Mouse (Mus musculus): ENCODE results near the gene Gm21973. TPM values are rescaled to one million over a fixed set of nuclear protein-coding genes. Genes with fewer than 3 reads are reported as not detected.

The Gm21973 gene
- not detected in 2 replicates for polyA plus RNA-seq (2015; fragmentation: Nextera tagmentation; extraction: Ambion mirVana)

- H3K9me3 ChIP-seq = no peaks in the 10 kb centered on the region
- H3K27ac ChIP-seq = no peak within 1 kb of the TSS
- ATAC-seq (ENCODE audit: borderline replicate concordance, extremely low read depth, low FRiP score, low TSS enrichment) = no peak
- H3K4me3 ChIP-seq = no peak within 1 kb of the TSS
- H3K4me1 ChIP-seq = no peaks in the 10 kb centered on the region
- no peak within 1 kb of the TSS for H3K4me2 ChIP-seq
- no peaks in the 10 kb centered on the region for H3K27me3 ChIP-seq
- H3K36me3 ChIP-seq = no peaks in the 10 kb centered on the region
- no peak within 1 kb of the TSS for H3K9ac ChIP-seq
- 84% methylated on average over 2 of the region's 2 CpGs for WGBS
Observed at GRCm38 (mm10) chr15:10325080-10325479, at the start of gene Gm21973. Gm21973 (plus strand) TSS chr15:10325380.

GRCm38 (mm10) chr15:10276386-10276785 lies 48.8 kb upstream of the Gm21973 start:
- H3K27me3 ChIP-seq = no peaks in the 10 kb centered on the region
- no peak overlapping the region for H3K27ac ChIP-seq
- ATAC-seq (ENCODE audit: borderline replicate concordance, extremely low read depth, low FRiP score, low TSS enrichment) = no peak
- H3K4me2 ChIP-seq = no peak overlapping the region
- H3K9me3 ChIP-seq = no peaks in the 10 kb centered on the region
- no peaks in the 10 kb centered on the region for H3K36me3 ChIP-seq
- H3K4me1 ChIP-seq = no peaks in the 10 kb centered on the region
- H3K9ac ChIP-seq = no peak overlapping the region
- no peak overlapping the region for H3K4me3 ChIP-seq

DNA sequence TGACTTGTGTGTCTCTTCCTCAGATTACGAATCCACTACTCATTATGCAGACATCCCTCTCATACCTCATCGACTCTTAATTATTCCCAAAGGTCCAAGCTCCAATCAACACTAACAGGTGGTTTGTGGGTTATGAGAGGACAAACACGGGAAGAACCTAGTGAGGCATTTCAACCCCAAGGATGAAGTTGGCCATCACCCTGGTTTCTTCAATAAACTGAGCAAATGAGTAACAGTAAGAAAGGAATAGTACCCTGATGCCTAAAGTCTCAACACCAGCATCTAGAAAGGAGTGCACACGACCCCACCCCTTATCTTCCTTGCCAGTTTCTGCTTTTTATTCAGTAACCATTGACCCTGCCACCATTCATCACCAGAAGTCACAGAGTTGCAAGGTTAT lies 47.7 kb upstream of the Gm21973 start:
- Histone ChIP-seq H3K9ac (no peak overlapping the region), H3K27ac (no peak overlapping the region), H3K4me3 (no peak overlapping the region), H3K9me3 (no peaks in the 10 kb centered on the region), H3K4me2 (no peak overlapping the region), H3K4me1 (no peaks in the 10 kb centered on the region), H3K27me3 (no peaks in the 10 kb centered on the region), H3K36me3 (no peaks in the 10 kb centered on the region)
- no peak for ATAC-seq (ENCODE audit: borderline replicate concordance, extremely low read depth, low FRiP score, low TSS enrichment)
- WGBS = 63% methylated on average over 4 of the region's 4 CpGs

DNA sequence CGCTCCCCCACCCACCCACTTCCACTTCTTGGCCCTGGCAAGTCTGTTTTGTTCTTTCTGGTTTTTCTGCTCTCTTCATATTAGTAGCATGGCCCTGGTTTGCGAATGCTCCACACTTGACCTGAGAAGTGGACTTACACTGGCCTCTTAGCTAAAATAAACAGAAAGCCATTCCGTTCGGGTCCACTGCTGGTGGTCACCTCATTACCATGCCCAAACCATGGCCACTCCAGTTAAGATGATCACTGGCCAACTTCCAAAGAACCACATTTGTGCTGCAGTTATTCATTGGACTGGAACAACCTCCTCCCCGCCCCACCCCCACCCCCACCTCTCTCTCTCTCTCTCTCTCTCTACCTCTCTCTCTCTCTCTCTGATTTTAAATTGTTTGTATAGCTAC lies 43.6 kb upstream of the Gm21973 start:
- no peak for ATAC-seq (ENCODE audit: borderline replicate concordance, extremely low read depth, low FRiP score, low TSS enrichment)

GRCm38 (mm10) chr15:10283661-10284060 lies 41.5 kb upstream of the Gm21973 start:
- H3K27ac ChIP-seq = no peak overlapping the region
- ATAC-seq (ENCODE audit: borderline replicate concordance, extremely low read depth, low FRiP score, low TSS enrichment) = no peak
- H3K9ac ChIP-seq = no peak overlapping the region
- no peaks in the 10 kb centered on the region for H3K27me3 ChIP-seq
- no peaks in the 10 kb centered on the region for H3K36me3 ChIP-seq
- no peaks in the 10 kb centered on the region for H3K9me3 ChIP-seq
- no peak overlapping the region for H3K4me3 ChIP-seq
- no peaks in the 10 kb centered on the region for H3K4me1 ChIP-seq
- no peak overlapping the region for H3K4me2 ChIP-seq

More for the DNA sequence above, 43.6 kb upstream of the Gm21973 start:
- no peaks in the 10 kb centered on the region for H3K27me3 ChIP-seq
- H3K36me3 ChIP-seq = no peaks in the 10 kb centered on the region
- H3K4me1 ChIP-seq = no peaks in the 10 kb centered on the region
- H3K9ac ChIP-seq = no peak overlapping the region
- no peak overlapping the region for H3K4me2 ChIP-seq
- H3K9me3 ChIP-seq = no peaks in the 10 kb centered on the region
- H3K27ac ChIP-seq = no peak overlapping the region
- WGBS = 36% methylated on average over 4 of the region's 5 CpGs
- no peak overlapping the region for H3K4me3 ChIP-seq

DNA sequence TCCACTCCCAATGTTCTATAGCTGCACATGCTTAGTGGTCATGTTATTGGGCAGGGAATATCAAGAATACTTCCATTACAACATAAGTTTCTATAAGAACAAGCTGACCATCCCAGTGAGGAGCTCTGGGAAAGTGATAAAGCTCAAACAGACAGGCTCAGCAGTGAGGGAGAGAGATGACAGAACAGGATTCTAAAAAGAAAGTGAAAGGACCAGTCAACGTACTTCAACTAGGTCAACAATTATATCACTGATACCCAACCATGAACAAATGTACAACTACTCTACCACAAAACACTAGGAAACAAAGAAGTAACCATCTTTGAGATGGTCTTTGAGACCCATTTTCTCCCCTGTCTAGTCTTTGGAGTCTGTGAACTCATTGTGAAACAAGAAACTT lies 28.6 kb upstream of the Gm21973 start:
- H3K4me2 ChIP-seq = no peak overlapping the region
- no peaks in the 10 kb centered on the region for H3K9me3 ChIP-seq
- H3K4me3 ChIP-seq = no peak overlapping the region
- H3K36me3 ChIP-seq = no peaks in the 10 kb centered on the region
- no peaks in the 10 kb centered on the region for H3K27me3 ChIP-seq
- ATAC-seq (ENCODE audit: borderline replicate concordance, extremely low read depth, low FRiP score, low TSS enrichment) = no peak
- 68% methylated on average over 1 of the region's 1 CpGs for WGBS
- no peak overlapping the region for H3K9ac ChIP-seq
- no peaks in the 10 kb centered on the region for H3K4me1 ChIP-seq
- no peak overlapping the region for H3K27ac ChIP-seq

- Histone ChIP-seq H3K9ac (no peak overlapping the region), H3K9me3 (no peaks in the 10 kb centered on the region), H3K36me3 (no peaks in the 10 kb centered on the region), H3K27ac (no peak overlapping the region), H3K4me2 (no peak overlapping the region), H3K27me3 (no peaks in the 10 kb centered on the region), H3K4me1 (no peaks in the 10 kb centered on the region), H3K4me3 (no peak overlapping the region)
- 49% methylated on average over 1 of the region's 1 CpGs for WGBS
- no peak for ATAC-seq (ENCODE audit: borderline replicate concordance, extremely low read depth, low FRiP score, low TSS enrichment)
Observed at GRCm38 (mm10) chr15:10298058-10298457, 27.1 kb upstream of the Gm21973 start.

DNA sequence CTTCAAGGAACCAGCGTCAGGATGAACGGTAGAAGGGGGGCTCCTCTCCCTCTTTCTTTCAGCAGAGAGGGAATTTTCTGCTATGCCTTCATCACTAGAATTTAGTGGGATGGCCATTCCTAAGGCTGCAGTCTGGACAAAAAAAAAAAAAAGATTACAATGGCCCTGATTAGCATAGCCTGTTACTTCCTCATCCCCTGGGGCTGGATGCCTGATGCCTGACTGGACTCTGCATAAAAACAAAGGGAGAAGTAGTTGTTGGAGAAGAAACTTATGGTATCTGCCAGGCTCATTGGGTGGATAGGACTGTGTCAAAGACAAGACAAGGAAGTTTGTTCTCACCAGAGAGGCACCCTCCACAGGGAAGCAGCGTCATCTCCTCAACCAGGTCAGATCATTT lies 25.7 kb upstream of the Gm21973 start:
- no peak for ATAC-seq (ENCODE audit: borderline replicate concordance, extremely low read depth, low FRiP score, low TSS enrichment)
- WGBS = 70% methylated on average over 3 of the region's 3 CpGs
- no peaks in the 10 kb centered on the region for H3K4me1 ChIP-seq
- no peaks in the 10 kb centered on the region for H3K9me3 ChIP-seq
- no peaks in the 10 kb centered on the region for H3K36me3 ChIP-seq
- no peak overlapping the region for H3K4me3 ChIP-seq
- no peak overlapping the region for H3K4me2 ChIP-seq
- H3K27ac ChIP-seq = no peak overlapping the region
- H3K27me3 ChIP-seq = no peaks in the 10 kb centered on the region
- H3K9ac ChIP-seq = no peak overlapping the region

- no peak overlapping the region for H3K27ac ChIP-seq
- no peak overlapping the region for H3K4me2 ChIP-seq
- H3K4me3 ChIP-seq = no peak overlapping the region
- ATAC-seq (ENCODE audit: borderline replicate concordance, extremely low read depth, low FRiP score, low TSS enrichment) = no peak
- H3K4me1 ChIP-seq = no peaks in the 10 kb centered on the region
- H3K27me3 ChIP-seq = no peaks in the 10 kb centered on the region
- H3K9ac ChIP-seq = no peak overlapping the region
- H3K36me3 ChIP-seq = no peaks in the 10 kb centered on the region
- 94% methylated on average over 1 of the region's 1 CpGs for WGBS
- no peaks in the 10 kb centered on the region for H3K9me3 ChIP-seq
Observed at GRCm38 (mm10) chr15:10306461-10306860, 18.7 kb upstream of the Gm21973 start.

GRCm38 (mm10) chr15:10311826-10312225 lies 13.4 kb upstream of the Gm21973 start:
- Histone ChIP-seq H3K27me3 (no peaks in the 10 kb centered on the region), H3K4me2 (no peak overlapping the region), H3K4me3 (no peak overlapping the region), H3K9ac (no peak overlapping the region), H3K36me3 (no peaks in the 10 kb centered on the region), H3K27ac (no peak overlapping the region), H3K9me3 (no peaks in the 10 kb centered on the region), H3K4me1 (no peaks in the 10 kb centered on the region)
- 68% methylated on average over 5 of the region's 5 CpGs for WGBS
- no peak for ATAC-seq (ENCODE audit: borderline replicate concordance, extremely low read depth, low FRiP score, low TSS enrichment)

DNA sequence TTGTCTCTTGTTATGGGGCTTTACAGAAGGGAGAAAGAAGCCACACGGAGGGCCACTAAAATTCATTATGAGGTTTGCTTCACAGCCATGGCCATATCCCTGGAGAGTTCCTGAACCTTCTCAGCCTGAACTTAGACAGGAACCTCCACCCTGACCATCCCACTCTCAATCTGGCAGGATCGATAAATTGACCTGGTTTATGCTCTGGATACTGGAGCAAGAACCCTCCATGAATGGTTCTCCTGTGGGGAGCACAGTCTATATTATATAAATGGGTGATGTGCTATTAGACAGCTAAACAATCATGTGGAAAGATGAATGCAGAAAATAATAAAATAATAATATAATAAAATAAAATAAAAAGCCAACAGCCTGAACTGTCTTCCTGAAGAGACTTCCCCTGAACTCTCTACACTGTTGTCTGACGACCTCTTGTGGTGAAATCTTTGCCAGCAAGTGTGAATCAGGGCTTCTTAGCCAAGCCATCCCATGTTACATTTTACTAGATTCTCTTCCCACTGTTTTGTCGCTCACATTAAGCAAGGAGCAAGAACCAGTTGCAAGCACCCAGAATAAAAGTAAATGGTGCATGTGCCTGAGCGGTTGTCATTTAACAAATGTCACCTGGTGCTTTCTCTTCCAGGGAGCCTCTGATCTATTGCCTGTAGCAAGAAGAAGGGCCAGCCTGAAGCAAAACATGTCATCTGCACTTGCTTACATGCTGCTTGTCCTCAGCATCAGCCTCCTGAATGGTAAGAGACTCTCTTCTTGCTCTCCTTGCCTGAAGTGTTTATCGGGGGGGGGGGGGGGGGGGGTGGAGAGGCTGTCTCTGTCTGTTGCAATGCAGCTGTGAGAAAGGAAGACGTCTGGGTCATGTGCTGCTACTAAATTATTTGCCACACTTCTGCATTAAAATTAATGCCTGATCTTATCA lies 11.4 kb upstream of the Gm21973 start:
- H3K27ac ChIP-seq = no peak overlapping the region
- H3K9me3 ChIP-seq = no peaks in the 10 kb centered on the region
- no peak overlapping the region for H3K4me3 ChIP-seq
- no peak overlapping the region for H3K9ac ChIP-seq
- no peaks in the 10 kb centered on the region for H3K27me3 ChIP-seq
- no peaks in the 10 kb centered on the region for H3K36me3 ChIP-seq
- WGBS = 42% methylated on average over 7 of the region's 7 CpGs
- no peak overlapping the region for H3K4me2 ChIP-seq
- ATAC-seq (ENCODE audit: borderline replicate concordance, extremely low read depth, low FRiP score, low TSS enrichment) = no peak
- H3K4me1 ChIP-seq = no peaks in the 10 kb centered on the region

GRCm38 (mm10) chr15:10330626-10331025 lies 5.4 kb downstream of the Gm21973 start:
- Histone ChIP-seq H3K4me3 (no peak overlapping the region), H3K27me3 (no peaks in the 10 kb centered on the region), H3K4me2 (no peak overlapping the region), H3K36me3 (no peaks in the 10 kb centered on the region), H3K9me3 (no peaks in the 10 kb centered on the region), H3K4me1 (no peaks in the 10 kb centered on the region), H3K27ac (no peak overlapping the region), H3K9ac (no peak overlapping the region)
- no peak for ATAC-seq (ENCODE audit: borderline replicate concordance, extremely low read depth, low FRiP score, low TSS enrichment)
- 67% methylated on average over 3 of the region's 3 CpGs for WGBS

Measured in lung, embryonic 15.5 days (tissue).